ENCODE assay signal across 9 mouse cellular contexts in the genomic region with DNA sequence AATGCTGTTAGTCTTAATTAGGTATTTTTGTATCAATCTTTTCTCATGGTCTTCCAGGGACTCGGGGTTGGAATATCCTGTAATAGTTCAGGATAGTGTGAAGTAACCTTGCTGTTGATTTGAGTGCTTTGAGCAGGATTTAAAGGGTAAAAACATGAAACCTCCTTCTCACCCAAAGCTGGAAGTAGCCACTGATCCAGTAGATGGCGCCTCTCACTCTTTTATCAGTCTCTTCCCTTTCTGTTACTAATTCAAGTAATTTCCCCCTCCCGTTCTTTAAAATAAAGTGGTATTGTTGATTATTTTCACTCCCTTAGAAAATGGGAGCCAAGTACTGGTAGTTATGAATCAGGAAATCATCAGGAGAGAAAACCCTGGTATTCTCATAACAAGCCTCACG. TPM values are rescaled to one million over a fixed set of nuclear protein-coding genes. Genes with fewer than 3 reads are reported as not detected.
DNase-seq lines count a peak whose midpoint lies in the region; ATAC-seq and TF ChIP-seq lines count a peak whose summit lies in the region.
"Had no signal": no experiment of that assay in that cellular context is flagged by ENCODE, and none has a peak within 500 bp of the region (broad histone marks: within the 10 kb centered on the region; RNA-seq: fewer than 3 reads in every experiment).

No protein-coding gene starts in this region.

- H3K4me3 ChIP-seq in heart, embryonic 14.5 days (ENCODE audit: control insufficient read depth in 1 of 2, insufficient read depth in 1 of 2, low read depth in 1 of 2, low read length in 2 of 2): no peak overlapping the region
- no peak overlapping the region for H3K4me3 ChIP-seq in midbrain, postnatal 0 days (ENCODE audit: low read depth, low read length)
- no peak overlapping the region for H3K4me3 ChIP-seq in midbrain, embryonic 16.5 days (ENCODE audit: low read depth, low read length)
- H3K4me3 ChIP-seq in midbrain, embryonic 11.5 days (ENCODE audit: low read depth, low read length): no peak overlapping the region
- H3K4me3 ChIP-seq: heart, embryonic 15.5 days had no signal

- ATAC-seq in heart, embryonic 14.5 days (ENCODE audit: insufficient number of reproducible peaks, insufficient read depth, low FRiP score, low read depth): no peak
- no peak for ATAC-seq in midbrain, postnatal 0 days (ENCODE audit: low FRiP score)
- ATAC-seq in midbrain, embryonic 16.5 days: no peak
- ATAC-seq in megakaryocyte progenitor cell, adult 5-6 weeks (replicated peaks; ENCODE audit: poor library complexity): peak; percentile 71
- no peak for ATAC-seq in midbrain, embryonic 11.5 days (ENCODE audit: low FRiP score)

- H3K4me1 ChIP-seq in heart, embryonic 14.5 days (ENCODE audit: control insufficient read depth in 2 of 2, insufficient read depth in 2 of 2, low read length in 2 of 2): peaks cover 0 to 4% of the 10 kb centered on the region in 2 experiments; a peak in 1 of 4 replicates
- no peaks in the 10 kb centered on the region for H3K4me1 ChIP-seq in midbrain, postnatal 0 days (ENCODE audit: insufficient read depth, low read length)
- H3K4me1 ChIP-seq in midbrain, embryonic 16.5 days (ENCODE audit: control insufficient read depth, insufficient read depth, low read length): peaks cover under 1% of the 10 kb centered on the region; the same call in 1 of the 2 replicates
- H3K4me1 ChIP-seq in midbrain, embryonic 11.5 days (ENCODE audit: control insufficient read depth, insufficient read depth, low read length): peaks cover under 1% of the 10 kb centered on the region; the same call in 1 of the 2 replicates

- no peak for DNase-seq in heart, postnatal 36 days
- DNase-seq in midbrain, postnatal 0 days (ENCODE audit: low spot score): peak; percentile 66
- DNase-seq in brain, adult 2 months (ENCODE audit: low read depth, low spot score): peak; percentile 71
- no peak for DNase-seq in adrenal gland, adult 18-20 months (ENCODE audit: low spot score in 2 of 2)
- DNase-seq in midbrain, embryonic 11.5 days (ENCODE audit: low spot score, missing footprints): no peak

- H3K9me3 ChIP-seq in heart, embryonic 14.5 days (ENCODE audit: control insufficient read depth, low read length): no peaks in the 10 kb centered on the region
- H3K9me3 ChIP-seq in midbrain, postnatal 0 days (ENCODE audit: low read length): no peaks in the 10 kb centered on the region
- no peaks in the 10 kb centered on the region for H3K9me3 ChIP-seq in midbrain, embryonic 16.5 days (replicated peaks; ENCODE audit: control insufficient read depth, low read length, poor library complexity, severe bottlenecking)
- no peaks in the 10 kb centered on the region for H3K9me3 ChIP-seq in midbrain, embryonic 11.5 days (ENCODE audit: control insufficient read depth, low read length)
- H3K9me3 ChIP-seq: heart, embryonic 15.5 days had no signal

- 0 out of 2 replicates have a peak overlapping the region, but pooled peaks have one; percentile 25 for H3K9ac ChIP-seq in heart, embryonic 14.5 days (ENCODE audit: low read length)
- no peak overlapping the region for H3K9ac ChIP-seq in midbrain, postnatal 0 days (replicated peaks; ENCODE audit: low read length, poor library complexity, severe bottlenecking)
- H3K9ac ChIP-seq in midbrain, embryonic 16.5 days (ENCODE audit: low read depth, low read length): no peak overlapping the region
- H3K9ac ChIP-seq in midbrain, embryonic 11.5 days (ENCODE audit: low read length): no peak overlapping the region
- H3K9ac ChIP-seq: heart, embryonic 15.5 days had no signal

- 45% methylated on average over 4 of the region's 4 CpGs for WGBS in heart, embryonic 14.5 days
- WGBS in midbrain, postnatal 0 days: 41% methylated on average over 4 of the region's 4 CpGs
- 55% methylated on average over 4 of the region's 4 CpGs for WGBS in midbrain, embryonic 16.5 days
- WGBS in midbrain, embryonic 11.5 days: 53% methylated on average over 4 of the region's 4 CpGs

- no peak overlapping the region for H3K4me2 ChIP-seq in heart, embryonic 14.5 days (ENCODE audit: low read length)
- H3K4me2 ChIP-seq in midbrain, postnatal 0 days (ENCODE audit: low read depth, low read length, poor library complexity, severe bottlenecking): no peak overlapping the region
- H3K4me2 ChIP-seq in midbrain, embryonic 16.5 days (ENCODE audit: low read length): no peak overlapping the region
- H3K4me2 ChIP-seq in midbrain, embryonic 11.5 days: no peak overlapping the region
- H3K4me2 ChIP-seq: heart, embryonic 15.5 days had no signal

- intact Hi-C loops in heart, postnatal 36 days (cut with DNase I): loop anchor here (1.0 to 10.0 kb wide), 2 partner anchors 148 to 434 kb away; partner anchors contain the start of gene Ino80

- TF ChIP-seq CTCF in midbrain, postnatal 0 days (IDR thresholded peaks at IDR 0.05): peak; percentile 74

- peaks cover 34% of the 10 kb centered on the region for H3K36me3 ChIP-seq in heart, embryonic 14.5 days (ENCODE audit: control insufficient read depth, insufficient read depth, low read length)
- peaks cover 22% of the 10 kb centered on the region for H3K36me3 ChIP-seq in midbrain, postnatal 0 days (ENCODE audit: insufficient read depth, low read length)
- peaks cover 4% of the 10 kb centered on the region for H3K36me3 ChIP-seq in midbrain, embryonic 16.5 days (ENCODE audit: control insufficient read depth, insufficient read depth, low read length)
- H3K36me3 ChIP-seq in midbrain, embryonic 11.5 days (ENCODE audit: control insufficient read depth, insufficient read depth, low read length): peaks cover 4% of the 10 kb centered on the region

- H3K27me3 ChIP-seq in heart, embryonic 14.5 days (ENCODE audit: control insufficient read depth, insufficient read depth, low read length): no peaks in the 10 kb centered on the region
- no peaks in the 10 kb centered on the region for H3K27me3 ChIP-seq in midbrain, postnatal 0 days (ENCODE audit: insufficient read depth, low read length)
- H3K27me3 ChIP-seq in midbrain, embryonic 16.5 days (ENCODE audit: control insufficient read depth, insufficient read depth, low read depth, low read length): no peaks in the 10 kb centered on the region
- H3K27me3 ChIP-seq in midbrain, embryonic 11.5 days (ENCODE audit: control insufficient read depth, insufficient read depth, low read length): no peaks in the 10 kb centered on the region
- H3K27me3 ChIP-seq: heart, embryonic 15.5 days had no signal

- no peak overlapping the region for H3K27ac ChIP-seq in heart, embryonic 14.5 days (replicated peaks in 1 of 2; ENCODE audit: control insufficient read depth in 1 of 2, insufficient read depth in 1 of 2, low read depth in 2 of 2, low read length in 2 of 2)
- H3K27ac ChIP-seq in midbrain, postnatal 0 days (ENCODE audit: low read depth, low read length): no peak overlapping the region
- no peak overlapping the region for H3K27ac ChIP-seq in midbrain, embryonic 16.5 days (ENCODE audit: low read length)
- no peak overlapping the region for H3K27ac ChIP-seq in midbrain, embryonic 11.5 days (ENCODE audit: low read depth, low read length)
- H3K27ac ChIP-seq: heart, embryonic 15.5 days had no signal

RNA-seq across cellular contexts. Expression of gene Knl1, which starts 6.0 kb away (rescaled TPM):
- polyA plus RNA-seq in heart, embryonic 14.5 days (2014; fragmentation: Nextera tagmentation; extraction: Ambion mirVana): 25.6 and 29.5 TPM in 2 replicates
- under 1 TPM; 0.69 to 0.79 TPM for total RNA-seq in heart, postnatal 36 days (2021)
- 1.5 and 2.3 TPM in 2 replicates for total RNA-seq in midbrain, postnatal 0 days (2014; rRNA removed)
- polyA plus RNA-seq in midbrain, postnatal 0 days (2015; fragmentation: Nextera tagmentation; extraction: Ambion mirVana): 1.9 and 3.7 TPM in 2 replicates
- polyA plus RNA-seq in midbrain, embryonic 16.5 days (2015; fragmentation: Nextera tagmentation; extraction: Ambion mirVana): 4.5 and 8.4 TPM in 2 replicates
- 58.2 and 69.4 TPM in 2 replicates for total RNA-seq in megakaryocyte progenitor cell, adult 5-6 weeks (2015)
- 55.3 and 78.8 TPM in 2 replicates for total RNA-seq in megakaryocyte progenitor cell, adult 5-6 weeks (2017)
- under 1 TPM; 0.33 to 0.45 TPM for total RNA-seq in adrenal gland, adult 18-20 months (2021)
- polyA plus RNA-seq in midbrain, embryonic 11.5 days (2014; fragmentation: Nextera tagmentation; extraction: Ambion mirVana): 45.5 and 46.4 TPM in 2 replicates

RNA-seq across cellular contexts. Expression of gene Rpusd2, which starts 6.3 kb away (rescaled TPM):
- 3.3 and 4.5 TPM in 2 replicates for polyA plus RNA-seq in heart, embryonic 14.5 days (2014; fragmentation: Nextera tagmentation; extraction: Ambion mirVana)
- total RNA-seq in heart, postnatal 36 days (2021): 1 to 10 TPM; 4.5 to 5.2 TPM
- total RNA-seq in midbrain, postnatal 0 days (2014; rRNA removed): 10.1 and 10.2 TPM in 2 replicates
- 2.9 and 3.2 TPM in 2 replicates for polyA plus RNA-seq in midbrain, postnatal 0 days (2015; fragmentation: Nextera tagmentation; extraction: Ambion mirVana)
- polyA plus RNA-seq in midbrain, embryonic 16.5 days (2015; fragmentation: Nextera tagmentation; extraction: Ambion mirVana): 4.1 and 4.5 TPM in 2 replicates
- total RNA-seq in megakaryocyte progenitor cell, adult 5-6 weeks (2015): 13.0 and 14.6 TPM in 2 replicates
- 16.0 and 17.6 TPM in 2 replicates for total RNA-seq in megakaryocyte progenitor cell, adult 5-6 weeks (2017)
- total RNA-seq in adrenal gland, adult 18-20 months (2021): 1 to 10 TPM; 4.4 to 5.9 TPM
- polyA plus RNA-seq in midbrain, embryonic 11.5 days (2014; fragmentation: Nextera tagmentation; extraction: Ambion mirVana): 7.4 and 7.9 TPM in 2 replicates

RNA-seq across cellular contexts. Expression of gene Ccdc32, which starts 11.7 kb away (rescaled TPM):
- 17.7 and 17.9 TPM in 2 replicates for polyA plus RNA-seq in heart, embryonic 14.5 days (2014; fragmentation: Nextera tagmentation; extraction: Ambion mirVana)
- 10 to 100 TPM; 10.4 to 11.2 TPM for total RNA-seq in heart, postnatal 36 days (2021)
- total RNA-seq in midbrain, postnatal 0 days (2014; rRNA removed): 26.5 and 44.7 TPM in 2 replicates
- 49.4 and 51.8 TPM in 2 replicates for polyA plus RNA-seq in midbrain, postnatal 0 days (2015; fragmentation: Nextera tagmentation; extraction: Ambion mirVana)
- polyA plus RNA-seq in midbrain, embryonic 16.5 days (2015; fragmentation: Nextera tagmentation; extraction: Ambion mirVana): 40.7 and 44.6 TPM in 2 replicates
- total RNA-seq in megakaryocyte progenitor cell, adult 5-6 weeks (2015): 10.4 and 12.7 TPM in 2 replicates
- total RNA-seq in megakaryocyte progenitor cell, adult 5-6 weeks (2017): 15.2 and 16.2 TPM in 2 replicates
- total RNA-seq in adrenal gland, adult 18-20 months (2021): 10 to 100 TPM; 16.5 TPM
- polyA plus RNA-seq in midbrain, embryonic 11.5 days (2014; fragmentation: Nextera tagmentation; extraction: Ambion mirVana): 25.0 and 25.6 TPM in 2 replicates

Comparison
In these comparisons a context has a peak if more than half of its experiments do, and no peak if none do; other contexts are left out.
1. DNase-seq: peak in midbrain, postnatal 0 days (single experiment) and brain, adult 2 months (single experiment); none in heart, postnatal 36 days (0 of 2), adrenal gland, adult 18-20 months (0 of 2) and midbrain, embryonic 11.5 days (single experiment).
2. RNA of gene Knl1, which starts 6.0 kb away (total RNA-seq): 55.3 to 78.8 TPM in megakaryocyte progenitor cell, adult 5-6 weeks; 1.5 to 2.3 TPM in midbrain, postnatal 0 days, 0.69 to 0.79 TPM in heart, postnatal 36 days and 0.33 to 0.45 TPM in adrenal gland, adult 18-20 months; every median in the first group is over 10 times any median in the second.